Mouse (Mus musculus) liver, postnatal 0 days (tissue): Measurements from ENCODE around the gene Cdc42se1. TPM values are rescaled to one million over a fixed set of nuclear protein-coding genes. Genes with fewer than 3 reads are reported as not detected.

Source experiments
- ATAC-seq: fragments of 200-750 bp; cut with Nextera tagmentation; 2 replicates; pipeline ENCODE4 v1.8.0; 2017; ENCODE audit warnings: mild to moderate bottlenecking, moderate library complexity
- DNase-seq: peaks from one replicate; pipeline ENCODE4 v3.0.0-alpha.2; 2016
- H3K27ac ChIP-seq: fragments of 300-500 bp; sonication (generic); 2 replicates; pipeline ENCODE4 v1.5.1; 2014; ENCODE audit warnings: antibody characterized with exemption, moderate library complexity, mild to moderate bottlenecking, low read depth
- H3K27me3 ChIP-seq: fragments of 300-500 bp; sonication (generic); 2 replicates; pipeline ENCODE4 v1.6.1; 2014; ENCODE audit warnings: low read length, control low read depth, mixed read lengths; ENCODE audit not compliant: insufficient read depth
- H3K36me3 ChIP-seq: fragments of 300-500 bp; sonication (generic); replicated peaks from 2 replicates; pipeline ENCODE4 v1.6.1; 2014; ENCODE audit warnings: mild to moderate bottlenecking, control low read depth, low read length, moderate library complexity, mixed read lengths; ENCODE audit not compliant: insufficient read depth
- H3K4me1 ChIP-seq: fragments of 300-500 bp; sonication (generic); 2 replicates; pipeline ENCODE4 v1.6.1; 2014; ENCODE audit warnings: antibody characterized with exemption, mild to moderate bottlenecking, control low read depth; ENCODE audit not compliant: insufficient read depth
- H3K4me2 ChIP-seq: fragments of 300-500 bp; sonication (generic); 2 replicates; pipeline ENCODE4 v1.6.1; 2014; ENCODE audit warnings: low read depth, mild to moderate bottlenecking, low read length, moderate library complexity, mixed read lengths
- H3K4me3 ChIP-seq: fragments of 300-500 bp; sonication (generic); 2 replicates; pipeline ENCODE4 v1.5.1; 2014; ENCODE audit warnings: low read depth, low read length
- H3K9ac ChIP-seq: fragments of 300-500 bp; sonication (generic); replicated peaks from 2 replicates; pipeline ENCODE4 v1.6.1; 2014; ENCODE audit warnings: mild to moderate bottlenecking, moderate library complexity
- H3K9me3 ChIP-seq: fragments of 300-500 bp; sonication (generic); 2 replicates; pipeline ENCODE4 v1.6.1; 2016; ENCODE audit warnings: mild to moderate bottlenecking, control low read depth, low read length, mixed read lengths
- CTCF ChIP-seq: sonication (generic); IDR thresholded peaks from 2 replicates; pipeline ENCODE4 v1.5.1; 2016; ENCODE audit warnings: antibody characterized with exemption, low read depth
- EP300 ChIP-seq: IDR thresholded peaks from 2 replicates; pipeline ENCODE4 v1.6.1; 2016; ENCODE audit warnings: antibody characterized with exemption, low read depth, mild to moderate bottlenecking
- WGBS: fragments of 180-500 bp; shearing (Covaris S2); extraction: QIAGEN DNeasy Blood & Tissue Kit; methylation state at CpG from one replicate; pipeline ENCODE4 v1.1.7; 2014; ENCODE audit not compliant: insufficient replicate concordance; 5-methylcytosine and 5-hydroxymethylcytosine counted together
- polyA plus RNA-seq: library from polyadenylated mRNA; unstranded; fragments of >200 nt; fragmentation: Nextera tagmentation; extraction: Ambion mirVana; gene quantifications from 2 replicates; pipeline ENCODE4 v1.2.1, GENCODE M21; 2015

Gene Cdc42se1
- polyA plus RNA-seq, 1 experiment from 2014 or later = 31.7 TPM

DNA sequence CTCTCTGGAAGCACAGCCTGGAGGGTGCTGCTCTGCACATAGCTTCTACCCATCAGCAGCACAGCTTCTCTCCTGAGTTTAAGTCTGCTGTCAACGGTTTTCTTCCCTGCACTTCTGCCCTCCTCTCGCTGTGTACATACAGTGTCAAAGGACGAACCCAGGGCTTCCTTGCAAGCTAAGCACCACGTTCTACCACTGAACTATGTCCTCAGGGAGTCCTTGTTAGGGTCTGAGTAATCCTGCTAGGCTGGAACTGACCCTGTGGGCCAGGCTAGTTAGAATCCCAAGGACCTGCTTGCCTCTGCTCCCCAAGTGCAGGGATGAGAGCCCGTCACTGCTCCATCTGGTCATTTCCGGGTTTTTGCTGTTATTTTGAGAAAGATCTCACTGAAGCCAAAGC, 41.6 kb upstream of the Cdc42se1 start:
- Histone ChIP-seq H3K9me3 (no peaks in the 10 kb centered on the region), H3K9ac (no peak overlapping the region), H3K27ac (no peak overlapping the region), H3K4me1 (no peaks in the 10 kb centered on the region), H3K4me3 (no peak overlapping the region), H3K36me3 (peaks cover 83% of the 10 kb centered on the region), H3K4me2 (no peak overlapping the region), H3K27me3 (no peaks in the 10 kb centered on the region)
- ATAC-seq = no peak
- DNase-seq = no peak
- 85% methylated on average over 6 of the region's 6 CpGs for WGBS
- TF ChIP-seq CTCF = no peak
- no peak for TF ChIP-seq EP300

DNA sequence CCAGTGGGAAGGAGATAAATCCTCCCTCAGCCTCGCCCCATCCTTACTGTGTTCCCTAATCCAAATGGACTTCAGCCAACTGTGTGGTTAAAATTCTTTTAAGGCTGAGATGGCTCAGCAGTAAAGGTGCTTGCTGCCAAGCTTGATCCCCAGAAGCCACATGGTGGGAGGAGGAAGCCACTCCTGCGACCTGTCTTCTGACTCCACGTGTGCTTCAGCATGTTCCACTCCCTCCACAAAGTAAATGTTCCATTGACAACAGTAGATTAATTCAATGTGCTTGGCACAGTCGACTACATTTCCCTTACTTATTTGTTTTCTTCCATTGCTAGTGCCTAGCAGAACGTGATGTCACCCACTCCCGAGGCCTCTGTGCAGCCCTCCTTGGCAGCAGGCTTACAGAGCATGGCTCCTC, 33.8 kb upstream of the Cdc42se1 start:
- ATAC-seq = no peak
- Histone ChIP-seq H3K27me3 (no peaks in the 10 kb centered on the region), H3K36me3 (peaks cover 76% of the 10 kb centered on the region), H3K9ac (no peak overlapping the region), H3K27ac (no peak overlapping the region), H3K4me3 (no peak overlapping the region), H3K4me1 (no peaks in the 10 kb centered on the region), H3K4me2 (no peak overlapping the region), H3K9me3 (no peaks in the 10 kb centered on the region)
- TF ChIP-seq CTCF (no peak), EP300 (no peak)
- DNase-seq = no peak
- 83% methylated on average over 6 of the region's 6 CpGs for WGBS

DNA sequence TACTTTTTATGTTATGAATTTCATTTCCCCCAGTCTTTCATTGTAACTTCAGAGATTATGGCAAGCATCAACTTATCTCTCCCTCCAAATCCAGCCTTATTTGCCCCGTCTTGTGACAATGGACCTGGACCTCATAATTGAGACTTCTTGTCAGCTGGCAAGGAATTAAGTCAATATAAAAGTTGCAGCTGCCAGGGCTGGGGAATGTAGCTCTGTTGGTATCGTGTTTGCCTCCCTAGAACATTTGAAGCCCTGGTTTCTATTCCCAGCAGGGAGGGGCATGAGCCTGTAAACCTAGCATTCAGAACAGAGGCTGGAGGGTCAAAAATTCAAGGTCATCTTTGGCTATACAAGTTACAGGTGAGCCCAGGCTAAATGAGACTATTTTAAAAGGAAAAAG, 32.8 kb upstream of the Cdc42se1 start:
- no peak overlapping the region for H3K4me3 ChIP-seq
- H3K9ac ChIP-seq = no peak overlapping the region
- WGBS = 81% methylated on average over 2 of the region's 2 CpGs
- no peak overlapping the region for H3K4me2 ChIP-seq
- no peak for DNase-seq
- no peak overlapping the region for H3K27ac ChIP-seq
- H3K9me3 ChIP-seq = no peaks in the 10 kb centered on the region
- H3K36me3 ChIP-seq = peaks cover 77% of the 10 kb centered on the region
- no peaks in the 10 kb centered on the region for H3K27me3 ChIP-seq
- TF ChIP-seq CTCF (no peak), EP300 (no peak)
- ATAC-seq = no peak
- no peaks in the 10 kb centered on the region for H3K4me1 ChIP-seq

DNA sequence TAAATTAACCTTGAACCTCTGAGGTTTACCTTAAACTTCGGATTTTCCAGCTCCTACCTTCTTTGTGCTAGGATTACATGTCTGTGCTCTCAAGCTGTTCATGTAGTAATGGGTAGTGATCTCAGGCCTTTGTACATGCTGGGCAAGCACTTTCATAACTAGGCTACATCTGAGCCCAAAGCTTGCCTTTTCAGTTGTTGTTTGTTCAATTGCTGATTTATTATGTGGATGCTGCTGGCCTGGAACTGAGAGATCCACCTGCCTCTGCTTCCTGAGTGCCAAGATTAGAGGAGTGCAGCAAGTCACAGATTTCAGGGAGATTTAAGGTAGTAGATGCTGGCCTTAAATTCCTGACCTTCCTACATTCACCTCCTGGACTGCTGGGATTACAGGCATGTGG, 29.4 kb upstream of the Cdc42se1 start:
- TF ChIP-seq EP300 (no peak), CTCF (no peak)
- ATAC-seq (no peak), DNase-seq (no peak)
- H3K27ac ChIP-seq = no peak overlapping the region
- H3K4me3 ChIP-seq = no peak overlapping the region
- no peaks in the 10 kb centered on the region for H3K4me1 ChIP-seq
- H3K9me3 ChIP-seq = no peaks in the 10 kb centered on the region
- H3K27me3 ChIP-seq = no peaks in the 10 kb centered on the region
- no peak overlapping the region for H3K4me2 ChIP-seq
- H3K36me3 ChIP-seq = peaks cover 93% of the 10 kb centered on the region
- no peak overlapping the region for H3K9ac ChIP-seq
- WGBS = 79% methylated on average over 1 of the region's 1 CpGs

DNA sequence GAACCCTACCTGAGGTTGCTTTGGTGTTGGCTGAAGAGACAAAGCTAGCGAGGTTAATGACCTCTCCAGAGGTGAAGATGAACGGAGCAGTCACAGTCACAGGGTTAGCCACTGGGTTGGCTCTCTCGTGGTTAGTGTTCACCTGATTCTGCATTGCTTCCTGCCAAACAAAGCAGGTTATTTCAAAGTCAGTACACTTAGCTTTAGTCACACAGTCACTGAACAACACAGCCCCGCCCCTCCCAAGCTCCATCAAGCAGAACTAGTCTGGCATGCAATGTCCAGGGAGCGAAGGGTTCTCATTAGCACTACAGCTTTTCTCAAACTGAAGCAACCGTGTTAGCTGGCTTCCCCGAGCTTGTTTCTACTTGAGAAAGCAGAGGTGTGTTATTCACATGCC, 28.4 kb upstream of the Cdc42se1 start:
- Histone ChIP-seq H3K4me3 (no peak overlapping the region), H3K4me2 (no peak overlapping the region), H3K9me3 (no peaks in the 10 kb centered on the region), H3K36me3 (peaks cover 93% of the 10 kb centered on the region), H3K9ac (no peak overlapping the region), H3K27me3 (no peaks in the 10 kb centered on the region), H3K27ac (no peak overlapping the region), H3K4me1 (no peaks in the 10 kb centered on the region)
- 0 out of 2 replicates have a peak, but pooled peaks have one; percentile 35 for ATAC-seq
- no peak for DNase-seq
- TF ChIP-seq EP300 = no peak
- TF ChIP-seq CTCF = no peak
- WGBS = 83% methylated on average over 7 of the region's 7 CpGs

DNA sequence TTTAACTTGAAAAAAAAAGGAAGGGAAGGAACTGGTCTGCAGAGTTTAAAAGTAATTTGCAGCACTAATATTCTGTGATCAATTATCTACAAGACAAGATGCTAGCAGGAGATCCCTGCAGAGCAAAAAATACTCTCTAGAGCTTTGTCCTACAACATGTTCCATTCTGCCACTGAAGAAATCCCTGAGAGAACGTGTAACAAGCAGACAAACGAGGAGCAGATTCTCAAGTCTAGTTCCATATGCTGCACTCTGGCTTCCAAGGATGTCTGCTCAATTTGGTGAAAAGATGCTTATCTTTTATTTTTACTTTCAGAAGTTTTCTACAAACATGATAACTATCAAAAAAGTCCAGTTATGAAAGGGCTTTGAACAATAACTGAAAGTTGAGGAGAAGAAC, 28.0 kb upstream of the Cdc42se1 start:
- H3K9me3 ChIP-seq = no peaks in the 10 kb centered on the region

DNA sequence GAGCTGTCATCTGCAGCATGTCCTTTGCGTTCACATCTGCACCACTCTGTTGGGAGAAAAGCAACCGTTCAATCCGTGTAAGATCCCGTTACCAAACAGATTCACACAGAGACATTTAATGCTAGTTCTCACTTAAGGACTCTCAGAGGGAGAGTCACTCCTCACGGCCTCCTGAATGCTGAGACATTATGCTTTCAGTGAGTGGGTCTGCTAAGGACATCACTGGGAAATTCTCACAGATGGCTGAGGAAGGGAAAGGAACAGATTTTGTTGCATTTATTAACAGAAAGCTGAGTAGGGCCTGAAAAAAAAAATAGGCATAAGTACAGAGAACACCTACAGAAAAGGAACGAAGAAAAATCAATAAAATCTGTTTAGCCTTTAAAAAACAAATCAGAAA, 24.7 kb upstream of the Cdc42se1 start:
- ATAC-seq (no peak), DNase-seq (no peak)
- Histone ChIP-seq H3K27me3 (no peaks in the 10 kb centered on the region), H3K9me3 (no peaks in the 10 kb centered on the region), H3K27ac (no peak overlapping the region), H3K36me3 (peaks cover 83% of the 10 kb centered on the region), H3K4me1 (no peaks in the 10 kb centered on the region; the same call in 1 of the 2 replicates), H3K4me3 (no peak overlapping the region), H3K4me2 (no peak overlapping the region), H3K9ac (no peak overlapping the region)
- TF ChIP-seq EP300 (no peak), CTCF (no peak)
- WGBS = 86% methylated on average over 6 of the region's 6 CpGs

More for the DNA sequence above, 28.0 kb upstream of the Cdc42se1 start:
- 86% methylated on average over 2 of the region's 2 CpGs for WGBS
- Histone ChIP-seq H3K4me1 (no peaks in the 10 kb centered on the region), H3K4me2 (no peak overlapping the region), H3K36me3 (peaks cover 93% of the 10 kb centered on the region), H3K27me3 (no peaks in the 10 kb centered on the region), H3K9ac (no peak overlapping the region), H3K4me3 (no peak overlapping the region), H3K27ac (no peak overlapping the region)
- DNase-seq (no peak), ATAC-seq (no peak)
- TF ChIP-seq EP300 (no peak), CTCF (no peak)
